12 mouse cellular contexts compared by ENCODE assay signal in genomic region chr9:46111334-46111733, GRCm38 (mm10).
DNase-seq lines count a peak whose midpoint lies in the region; ATAC-seq and TF ChIP-seq lines count a peak whose summit lies in the region.
"Had no signal": no experiment of that assay in that cellular context is flagged by ENCODE, and none has a peak within 500 bp of the region (broad histone marks: within the 10 kb centered on the region; RNA-seq: fewer than 3 reads in every experiment).

No protein-coding gene starts in this region.

- no peak overlapping the region for H3K9ac ChIP-seq in embryonic facial prominence, embryonic 14.5 days (ENCODE audit: low read depth, low read length)
- no peak overlapping the region for H3K9ac ChIP-seq in kidney, embryonic 15.5 days
- H3K9ac ChIP-seq in forebrain, postnatal 0 days: no peak overlapping the region
- H3K9ac ChIP-seq: hindbrain, embryonic 14.5 days had no signal

- no peaks in the 10 kb centered on the region for H3K27me3 ChIP-seq in embryonic facial prominence, embryonic 14.5 days (replicated peaks; ENCODE audit: control insufficient read depth, insufficient read depth, low read length)
- H3K27me3 ChIP-seq in embryonic facial prominence, embryonic 10.5 days (replicated peaks; ENCODE audit: low read depth, poor library complexity, severe bottlenecking): no peaks in the 10 kb centered on the region
- no peaks in the 10 kb centered on the region for H3K27me3 ChIP-seq in kidney, embryonic 15.5 days
- no peaks in the 10 kb centered on the region for H3K27me3 ChIP-seq in forebrain, postnatal 0 days (ENCODE audit: insufficient read depth, low read length)

- no peak for ATAC-seq in embryonic facial prominence, embryonic 14.5 days (ENCODE audit: low read depth)
- no peak for ATAC-seq in kidney, embryonic 15.5 days (replicated peaks; ENCODE audit: low FRiP score)
- ATAC-seq in common myeloid progenitor, adult 5-6 weeks (replicated peaks; ENCODE audit: low read depth, poor library complexity, severe bottlenecking): peak; percentile 86
- ATAC-seq in megakaryocyte-erythroid progenitor cell, adult 5-6 weeks (replicated peaks; ENCODE audit: low FRiP score, low TSS enrichment, poor library complexity, severe bottlenecking): peak; percentile 82; the same call in 1 of the 2 replicates
- no peak for ATAC-seq in inflammation-experienced regulatory T-cells, adult 6 months
- no peak for ATAC-seq in forebrain, postnatal 0 days
- ATAC-seq: forebrain, embryonic 16.5 days had no signal

- H3K9me3 ChIP-seq in embryonic facial prominence, embryonic 14.5 days (ENCODE audit: control insufficient read depth, low read length): no peaks in the 10 kb centered on the region
- no peaks in the 10 kb centered on the region for H3K9me3 ChIP-seq in embryonic facial prominence, embryonic 10.5 days
- no peaks in the 10 kb centered on the region for H3K9me3 ChIP-seq in kidney, embryonic 15.5 days (replicated peaks)
- H3K9me3 ChIP-seq in forebrain, postnatal 0 days (ENCODE audit: low read length): no peaks in the 10 kb centered on the region

- H3K36me3 ChIP-seq in embryonic facial prominence, embryonic 14.5 days (ENCODE audit: control insufficient read depth, insufficient read depth, low read length): no peaks in the 10 kb centered on the region
- no peaks in the 10 kb centered on the region for H3K36me3 ChIP-seq in embryonic facial prominence, embryonic 10.5 days (replicated peaks)
- no peaks in the 10 kb centered on the region for H3K36me3 ChIP-seq in kidney, embryonic 15.5 days
- no peaks in the 10 kb centered on the region for H3K36me3 ChIP-seq in forebrain, postnatal 0 days (ENCODE audit: insufficient read depth)

- H3K4me1 ChIP-seq in embryonic facial prominence, embryonic 14.5 days (ENCODE audit: control insufficient read depth, insufficient read depth, low read length): peaks cover 31% of the 10 kb centered on the region
- peaks cover 41% of the 10 kb centered on the region for H3K4me1 ChIP-seq in embryonic facial prominence, embryonic 10.5 days
- H3K4me1 ChIP-seq in kidney, embryonic 15.5 days: peaks cover 54% of the 10 kb centered on the region
- no peaks in the 10 kb centered on the region; the same call in 1 of the 2 replicates for H3K4me1 ChIP-seq in forebrain, postnatal 0 days (ENCODE audit: insufficient read depth)

- TF ChIP-seq CTCF in forebrain, postnatal 0 days (IDR thresholded peaks at IDR 0.05; ENCODE audit: low read depth): no peak

- no peak for DNase-seq in embryonic facial prominence, embryonic 14.5 days (ENCODE audit: low spot score)
- no peak for DNase-seq in embryonic facial prominence, embryonic 10.5 days (ENCODE audit: low spot score)
- DNase-seq in kidney, postnatal 10 days: no peak
- no peak for DNase-seq in forebrain, postnatal 0 days
- DNase-seq: cerebellum, postnatal 36 days had no signal

- no peak overlapping the region for H3K4me2 ChIP-seq in embryonic facial prominence, embryonic 14.5 days (ENCODE audit: low read depth, low read length)
- peak overlapping the region; percentile 22; the same call in 1 of the 2 replicates for H3K4me2 ChIP-seq in kidney, embryonic 15.5 days
- no peak overlapping the region for H3K4me2 ChIP-seq in forebrain, postnatal 0 days (ENCODE audit: low read depth)
- H3K4me2 ChIP-seq: hindbrain, embryonic 14.5 days had no signal

- H3K4me3 ChIP-seq in embryonic facial prominence, embryonic 14.5 days (ENCODE audit: low read depth, low read length): no peak overlapping the region
- no peak overlapping the region for H3K4me3 ChIP-seq in embryonic facial prominence, embryonic 10.5 days
- H3K4me3 ChIP-seq in kidney, embryonic 15.5 days (replicated peaks): no peak overlapping the region
- H3K4me3 ChIP-seq in forebrain, postnatal 0 days (ENCODE audit: low read depth, low read length): no peak overlapping the region
- H3K4me3 ChIP-seq: left cerebral cortex, adult 2 months had no signal

- H3K27ac ChIP-seq in embryonic facial prominence, embryonic 14.5 days (replicated peaks; ENCODE audit: low read depth, low read length): peak overlapping the region; percentile 39; the same call in 1 of the 2 replicates
- no peak overlapping the region for H3K27ac ChIP-seq in embryonic facial prominence, embryonic 10.5 days (replicated peaks)
- H3K27ac ChIP-seq in kidney, embryonic 15.5 days: peak overlapping the region; percentile 78
- H3K27ac ChIP-seq in forebrain, postnatal 0 days (ENCODE audit: low read depth, low read length): no peak overlapping the region
- H3K27ac ChIP-seq: hindbrain, embryonic 14.5 days; left cerebral cortex, adult 2 months had no signal

Comparison
In these comparisons a context has a peak if more than half of its experiments do, and no peak if none do; other contexts are left out.
1. H3K27ac ChIP-seq: peak in embryonic facial prominence, embryonic 14.5 days (single experiment) and kidney, embryonic 15.5 days (single experiment); none in embryonic facial prominence, embryonic 10.5 days (single experiment) and forebrain, postnatal 0 days (single experiment).
2. ATAC-seq: peak in common myeloid progenitor, adult 5-6 weeks (single experiment) and megakaryocyte-erythroid progenitor cell, adult 5-6 weeks (single experiment); none in embryonic facial prominence, embryonic 14.5 days (single experiment), kidney, embryonic 15.5 days (single experiment), inflammation-experienced regulatory T-cells, adult 6 months (single experiment) and forebrain, postnatal 0 days (single experiment).